Mouse (Mus musculus) naive thymus-derived CD4-positive, alpha-beta T cell, adult 5 months (primary cell): Measurements from ENCODE around the gene Gdpgp1. TPM values are rescaled to one million over a fixed set of nuclear protein-coding genes. Genes with fewer than 3 reads are reported as not detected.

Experiments used
- polyA plus RNA-seq: library from polyadenylated mRNA; unstranded; fragments of 100-300 nt; shearing (Covaris generic); gene quantifications from one replicate; pipeline ENCODE4 v1.2.1, GENCODE M21; 2017

Gdpgp1 gene
- polyA plus RNA-seq: 5.2 TPM

GRCm38 (mm10) chr7:80232489-80233029, at the start of gene Gdpgp1, which contains the start of gene Cib1:
TSS of gene Gdpgp1 (plus strand) at chr7:80232865.
TSS of gene Cib1 (minus strand) at chr7:80232813.

GRCm38 (mm10) chr7:80186531-80187296, 46.0 kb upstream of the Gdpgp1 start, which contains the start of gene Sema4b:
TSS of gene Sema4b (plus strand) at chr7:80186841.

GRCm38 (mm10) chr7:80246148-80246721, 13.6 kb downstream of the Gdpgp1 start, which contains the start of gene Ttll13:
TSS of gene Ttll13 (plus strand) at chr7:80246376.

GRCm38 (mm10) chr7:80260625-80261371, 28.1 kb downstream of the Gdpgp1 start, which contains the start of gene Ngrn:
TSS of gene Ngrn (plus strand) at chr7:80261215.

GRCm38 (mm10) chr7:80268897-80269750, 36.5 kb downstream of the Gdpgp1 start, which contains the start of gene Vps33b:
TSS of gene Vps33b (plus strand) at chr7:80269649.

Other genes with a start within 250 kb of the Gdpgp1 start
- 18.2 TPM for gene Zfp710, start 208.1 kb upstream of the Gdpgp1 start, polyA plus RNA-seq
- 103 TPM for gene Idh2, start 117.5 kb upstream of the Gdpgp1 start, polyA plus RNA-seq
- gene Sema4b, start 46.0 kb upstream of the Gdpgp1 start, polyA plus RNA-seq: 5.6 TPM
- gene Cib1, start 52 bp upstream of the Gdpgp1 start, polyA plus RNA-seq: 70.5 TPM
- 0.20 TPM for gene Ttll13, start 13.5 kb downstream of the Gdpgp1 start, polyA plus RNA-seq
- 32.5 TPM for gene Ngrn, start 28.4 kb downstream of the Gdpgp1 start, polyA plus RNA-seq
- gene Vps33b, start 36.8 kb downstream of the Gdpgp1 start, polyA plus RNA-seq: 39.3 TPM
- gene Prc1, start 61.6 kb downstream of the Gdpgp1 start, polyA plus RNA-seq: 2.4 TPM
- gene Rccd1, start 91.6 kb downstream of the Gdpgp1 start, polyA plus RNA-seq: 32.9 TPM
- 195 TPM for gene Unc45a, start 108.1 kb downstream of the Gdpgp1 start, polyA plus RNA-seq
- 3.9 TPM for gene Hddc3, start 110.2 kb downstream of the Gdpgp1 start, polyA plus RNA-seq
- gene Man2a2, start 138.5 kb downstream of the Gdpgp1 start, polyA plus RNA-seq: 105 TPM
- gene Fes, start 155.1 kb downstream of the Gdpgp1 start, polyA plus RNA-seq: not detected
- 71.7 TPM for gene Furin, start 172.6 kb downstream of the Gdpgp1 start, polyA plus RNA-seq